Mouse (Mus musculus) CD4-positive, CD25-positive, alpha-beta regulatory T cell, adult 4 months (primary cell): ENCODE results near the gene Zfp882. TPM values are rescaled to one million over a fixed set of nuclear protein-coding genes. Genes with fewer than 3 reads are reported as not detected.
"Not testable (repeated sequence)": the region's sequence is repeated elsewhere in the genome, so short reads cannot be mapped to it uniquely, and the experiment has no call there.

Source experiments
- ATAC-seq: one replicate; pipeline ENCODE4 v1.8.0; 2017
- polyA plus RNA-seq, 2 experiments: library from polyadenylated mRNA; unstranded; fragments of 100-300 nt; shearing (Covaris generic); gene quantifications; one replicate each; pipeline ENCODE4 v1.2.1; 2017

Zfp882 gene
- polyA plus RNA-seq, result 1 to 10 TPM; 8.2 to 9.4 TPM

DNA sequence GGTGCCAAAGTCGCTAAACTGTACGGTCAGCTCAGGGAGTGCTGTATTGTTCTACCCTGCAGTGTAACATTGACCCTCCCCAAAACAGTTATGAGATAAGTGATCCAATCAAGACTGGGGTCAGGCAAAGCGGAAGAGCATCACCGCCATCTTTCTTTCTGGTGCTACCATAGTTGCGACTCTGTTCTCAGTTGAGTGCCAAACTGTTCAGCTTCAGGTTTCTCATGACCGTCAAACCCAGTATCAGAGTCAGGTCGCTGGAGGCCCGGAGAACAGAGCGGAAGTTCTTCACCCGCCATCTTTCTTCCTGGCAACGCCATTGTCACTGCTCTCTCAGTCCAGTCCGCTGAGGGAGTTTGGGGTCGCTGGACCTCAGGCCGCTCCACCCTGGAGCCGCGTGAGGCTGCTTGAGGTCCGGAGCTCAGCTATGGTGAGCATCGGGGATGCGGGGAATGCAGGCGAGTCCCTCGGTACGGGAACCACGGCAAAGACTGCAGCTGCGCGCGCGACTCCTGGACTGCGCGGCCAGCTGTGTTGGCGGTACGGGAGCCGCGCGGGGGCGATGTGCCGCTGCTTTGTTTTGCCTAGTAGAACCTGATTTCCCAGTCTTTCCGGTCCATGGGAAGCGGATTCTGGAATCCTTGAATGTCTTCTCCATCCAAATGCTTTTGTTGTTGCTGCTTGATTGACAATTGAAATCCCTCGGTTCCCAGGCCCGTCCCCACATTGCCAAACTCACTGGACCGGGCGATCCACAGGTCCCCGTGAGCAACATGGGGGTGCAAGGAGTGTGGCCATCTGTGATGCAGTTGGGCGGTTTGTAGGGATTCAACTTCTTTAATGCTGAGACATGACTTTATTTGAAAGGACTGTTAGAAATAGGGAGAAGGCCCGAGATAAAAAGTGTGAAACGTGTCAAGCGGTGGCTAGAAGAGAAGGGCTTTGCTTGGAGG lies at the start of gene Zfp882, which contains the start of gene Zfp617:
Gene Zfp882, plus strand, starts transcription at position 300 of the 953 bp plus-strand sequence.
Gene Zfp617, plus strand, starts transcription at position 327 of the 953 bp plus-strand sequence.
- ATAC-seq, result peak; percentile 93

DNA sequence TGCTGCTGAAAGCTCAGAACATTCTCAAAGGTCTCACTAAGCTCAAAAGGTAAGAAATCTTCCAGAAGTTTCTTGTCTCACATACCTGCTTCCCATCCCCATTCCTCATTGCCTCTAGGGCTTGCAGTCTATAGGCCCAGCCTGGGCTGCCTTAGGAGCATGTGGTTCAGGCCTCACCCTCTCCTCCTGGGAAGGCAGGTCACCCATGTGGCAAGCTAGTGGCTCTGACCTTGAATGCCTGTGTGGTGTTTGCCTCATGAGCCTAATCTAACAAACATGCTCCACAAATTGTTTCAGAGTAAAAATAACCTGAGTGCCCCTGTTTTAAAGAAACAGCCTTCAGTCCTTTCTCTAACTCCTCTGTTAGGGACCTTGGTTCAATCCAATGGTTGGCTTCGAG lies 46.9 kb upstream of the Zfp882 start:
- ATAC-seq, result not testable (repeated sequence)

DNA sequence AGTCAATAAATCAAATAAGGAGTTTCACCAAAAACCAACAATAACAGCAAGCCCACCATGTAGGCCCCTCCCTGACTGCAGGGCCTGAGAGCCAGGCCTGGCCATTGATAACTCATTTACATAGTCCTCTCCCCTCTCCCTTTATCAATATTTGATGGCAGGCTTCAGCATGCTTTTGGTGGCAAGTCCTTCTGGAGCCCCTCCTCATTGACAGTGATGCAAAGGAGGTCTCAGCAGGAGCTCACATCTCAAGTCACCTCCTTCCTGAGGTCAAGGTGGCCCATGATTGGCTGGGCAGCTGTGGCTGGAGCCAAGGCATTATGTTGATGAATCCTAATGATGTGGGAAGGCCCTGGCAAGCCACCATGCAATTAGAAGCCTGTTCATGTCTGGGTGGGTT lies 46.4 kb upstream of the Zfp882 start:
- not testable (repeated sequence) for ATAC-seq

DNA sequence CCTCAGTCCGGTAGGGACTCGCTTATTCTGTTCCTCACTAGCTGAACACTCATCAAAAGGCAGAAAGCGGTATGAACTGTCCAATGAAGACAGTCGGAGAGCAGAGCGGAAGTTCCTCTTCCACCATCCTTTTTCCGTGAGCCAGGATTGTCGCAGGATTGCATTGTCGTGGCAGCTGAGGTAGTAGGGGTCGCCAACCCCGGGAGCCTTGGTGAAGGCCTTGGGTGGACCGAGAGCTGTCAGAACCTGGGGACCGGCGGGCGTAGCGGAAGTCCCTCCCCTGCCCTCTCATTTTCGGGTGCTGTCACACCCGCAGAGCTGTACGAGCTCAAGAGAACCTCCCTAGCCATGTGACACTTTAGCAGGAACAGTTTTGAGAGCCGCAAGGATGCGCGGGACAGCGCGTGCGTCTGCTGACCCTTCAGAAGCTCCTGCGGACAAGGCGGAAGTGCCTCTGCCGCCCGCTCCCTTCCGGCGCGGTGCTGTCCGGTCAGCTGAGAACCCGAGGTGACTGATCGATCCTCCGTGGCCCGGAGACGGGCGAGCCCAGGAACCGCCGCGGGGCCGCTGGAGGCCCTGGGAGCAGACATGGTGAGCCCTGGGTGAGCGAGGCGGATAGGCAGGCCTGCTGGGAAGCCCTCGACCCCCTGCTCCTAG lies 26.7 kb upstream of the Zfp882 start, which contains the start of gene Zfp709:
Gene Zfp709, plus strand, starts transcription at position 402 of the 657 bp plus-strand sequence.
- peak; percentile 85 for ATAC-seq

DNA sequence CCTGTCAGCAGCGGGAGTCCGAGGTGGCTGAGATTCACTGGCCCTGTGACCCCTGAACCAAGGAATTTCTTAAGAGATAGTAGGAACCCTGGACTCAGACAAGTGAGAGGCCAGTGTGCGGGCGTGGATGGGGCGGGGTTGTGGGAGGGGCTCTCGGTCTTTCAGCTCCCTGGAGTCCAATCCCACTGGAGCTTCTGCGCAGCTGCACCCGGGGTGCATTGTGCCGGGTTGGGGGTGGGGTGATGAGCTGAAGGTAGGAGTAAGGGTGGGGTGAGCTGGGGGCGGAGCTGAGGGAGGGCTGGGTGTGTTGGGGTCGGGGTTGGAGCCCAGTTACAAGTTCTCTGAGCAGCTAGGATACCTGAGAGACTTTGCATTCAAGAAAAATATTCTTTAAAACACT lies 7.7 kb upstream of the Zfp882 start:
- not testable (repeated sequence) for ATAC-seq

DNA sequence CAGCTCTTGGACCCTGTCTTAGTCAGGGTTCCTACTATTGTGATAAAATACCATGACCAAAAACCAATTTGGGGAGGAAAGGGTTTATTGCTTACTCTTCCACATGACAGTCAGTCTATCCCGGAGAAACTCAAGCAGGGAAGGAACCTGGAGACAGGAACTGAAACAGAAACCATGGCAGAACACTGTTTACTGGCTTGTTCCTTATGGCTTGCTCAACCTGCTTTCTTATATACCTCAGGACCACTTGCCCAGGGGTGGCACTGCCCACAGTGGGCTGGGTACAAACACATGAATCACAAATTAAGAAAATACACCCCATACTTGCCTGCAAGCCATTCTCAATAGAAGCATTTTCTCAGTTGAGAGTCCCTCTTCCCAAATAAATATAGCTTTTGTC lies 5.3 kb upstream of the Zfp882 start:
- not testable (repeated sequence) for ATAC-seq

DNA sequence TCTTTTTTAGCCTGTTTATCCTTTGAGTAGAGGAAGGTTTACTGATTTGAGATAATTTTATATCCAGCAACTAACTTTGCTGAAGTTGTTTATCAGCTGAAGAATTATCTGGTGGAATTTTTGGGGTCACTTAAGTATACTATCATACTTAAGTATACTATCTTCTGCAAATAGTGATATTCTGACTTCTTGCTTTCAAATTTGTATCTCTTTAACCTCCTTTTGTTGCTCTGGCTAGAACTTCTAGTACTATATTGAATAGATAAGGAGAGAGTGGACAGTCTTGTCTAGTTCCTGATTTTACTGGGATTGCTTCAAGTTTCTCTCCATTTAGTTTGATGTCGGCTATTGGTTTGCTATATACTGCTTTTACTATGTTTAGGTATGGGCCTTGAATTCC lies 1.6 kb upstream of the Zfp882 start:
- no peak for ATAC-seq

DNA sequence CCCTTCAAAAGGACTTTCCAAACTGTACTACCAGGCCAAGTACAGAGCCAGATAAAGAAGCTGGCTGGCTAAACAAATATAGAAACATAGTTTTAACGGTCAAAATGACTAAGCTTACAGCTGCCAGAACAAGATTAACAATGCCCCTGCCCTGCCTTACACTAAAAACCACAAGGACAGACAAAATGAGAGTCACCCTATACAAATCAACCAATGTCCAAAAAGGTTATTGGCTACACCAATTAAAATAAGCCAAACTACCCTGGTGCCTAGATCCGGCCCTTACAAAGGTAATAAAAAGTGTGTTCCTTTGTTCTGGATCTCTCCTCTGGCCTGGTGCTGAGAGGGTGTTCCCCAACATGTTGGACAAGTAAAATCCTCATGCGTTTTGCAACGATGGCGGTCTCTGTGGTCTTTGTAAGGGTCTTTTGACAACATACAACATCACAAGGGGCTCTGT lies 580 bp upstream of the Zfp882 start:
- no peak for ATAC-seq

DNA sequence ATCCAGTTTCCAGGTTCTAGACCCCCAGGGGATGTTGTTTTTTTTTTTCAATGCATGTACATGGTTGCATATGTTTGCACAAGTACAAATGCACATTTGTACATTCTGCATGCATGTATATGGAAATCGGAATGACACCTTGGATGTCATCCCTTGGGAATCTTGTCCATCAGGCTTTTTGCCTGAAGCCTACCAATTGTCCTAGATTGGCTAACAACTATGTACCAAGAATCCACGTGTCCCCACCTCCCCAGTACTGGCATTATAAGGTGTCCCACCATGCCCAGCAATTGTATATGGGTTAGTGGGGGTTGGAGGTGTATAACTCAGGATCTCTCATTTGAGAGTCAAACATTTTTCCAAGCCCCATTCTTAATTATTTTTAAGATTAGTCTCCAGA lies 3.9 kb downstream of the Zfp882 start:
- no peak for ATAC-seq

DNA sequence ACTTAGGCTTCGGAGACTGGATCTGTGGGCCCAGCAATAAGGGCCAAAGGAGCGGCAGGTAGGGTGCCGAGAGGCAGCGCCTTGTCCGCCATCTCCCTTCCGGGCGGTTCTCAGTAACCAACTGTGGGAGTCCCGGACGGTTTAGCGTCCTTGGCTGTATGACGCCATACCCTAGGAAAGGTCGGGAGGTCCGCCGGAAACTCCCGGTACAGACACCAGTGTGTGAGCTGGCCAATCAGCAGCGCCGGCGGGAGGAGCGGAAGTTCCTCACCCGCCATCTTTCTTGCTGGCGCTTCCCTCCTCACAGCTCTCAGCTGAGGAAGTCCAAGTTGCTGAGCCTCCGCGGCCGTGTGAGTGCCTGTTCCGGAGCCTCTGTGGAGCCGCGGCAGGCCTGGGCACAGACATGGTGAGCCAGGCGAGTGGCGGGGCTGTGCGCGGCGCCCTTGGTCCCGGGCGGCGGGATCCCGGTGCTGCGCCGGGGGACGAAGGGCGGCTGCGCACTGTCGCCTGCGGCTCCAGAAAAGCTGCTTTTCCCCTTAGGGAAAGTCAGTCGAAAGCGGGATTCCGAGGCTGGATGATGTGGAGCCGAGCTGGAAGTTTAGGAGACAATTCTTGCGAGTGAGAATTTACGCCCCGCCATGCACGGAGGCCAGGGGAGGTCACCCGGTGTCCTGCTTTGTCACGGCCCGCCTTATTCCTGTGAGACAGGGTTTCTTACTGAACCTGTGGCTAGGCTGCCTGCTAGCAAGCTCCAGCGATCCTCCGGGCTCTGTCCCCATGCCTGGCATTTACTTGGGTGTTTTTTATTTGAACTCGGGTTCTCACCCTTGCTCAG lies 14.4 kb downstream of the Zfp882 start:
- peak; percentile 96 for ATAC-seq

DNA sequence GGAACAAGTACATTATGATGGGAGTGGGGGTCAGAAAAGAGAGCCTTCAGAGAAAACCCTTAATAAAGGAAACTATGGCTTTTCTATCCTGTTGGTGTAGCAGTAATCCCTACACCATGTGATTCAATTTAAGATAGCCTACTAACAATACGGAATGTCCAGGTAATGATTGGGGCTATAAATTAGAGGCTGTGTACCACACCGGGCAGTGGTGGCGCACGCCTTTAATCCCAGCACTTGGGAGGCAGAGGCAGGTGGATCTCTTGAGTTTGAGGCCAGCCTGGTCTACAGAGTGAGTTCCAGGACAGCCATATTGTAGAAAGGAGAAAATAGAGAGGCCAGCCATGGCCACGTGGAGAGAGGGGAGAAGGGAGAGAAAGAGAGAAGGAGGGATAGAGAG lies 17.4 kb downstream of the Zfp882 start:
- ATAC-seq, result no peak

DNA sequence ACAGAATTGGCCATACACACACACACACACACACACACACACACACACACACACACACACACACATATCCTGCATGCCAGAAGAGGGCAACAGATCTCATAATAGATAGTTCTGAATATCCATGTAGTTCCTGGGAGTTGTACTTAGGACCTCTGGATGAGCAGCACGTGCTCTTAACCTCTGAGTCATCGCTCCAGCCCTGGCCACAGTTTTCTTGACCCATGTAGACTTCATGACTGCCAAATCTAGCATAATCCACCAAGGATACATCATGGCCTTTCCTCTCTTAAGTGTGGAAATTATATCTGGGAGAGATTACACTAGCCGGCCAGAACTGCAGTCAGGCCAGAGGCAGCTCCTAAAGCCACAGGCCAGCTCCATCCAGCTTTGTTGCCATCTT lies 18.1 kb downstream of the Zfp882 start:
- ATAC-seq, result no peak

DNA sequence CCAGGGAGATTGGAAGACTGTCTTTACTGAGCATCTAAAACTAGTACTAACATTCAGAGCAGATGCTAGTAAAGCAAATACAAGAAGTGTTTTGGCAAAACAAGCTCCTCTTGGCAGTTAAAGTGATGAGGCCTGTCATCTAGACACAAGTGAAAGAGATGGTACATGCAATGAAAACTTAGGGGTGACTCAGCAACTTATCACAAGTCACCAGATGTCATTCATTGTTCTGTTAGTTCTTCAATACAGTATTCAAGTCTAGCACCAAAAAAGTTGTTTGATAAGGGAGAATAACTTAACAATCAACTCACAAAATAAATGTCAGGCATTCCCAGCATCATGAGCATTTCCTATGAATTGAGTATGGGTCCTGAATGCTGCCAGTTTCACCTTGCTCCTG lies 19.4 kb downstream of the Zfp882 start:
- ATAC-seq, result no peak

DNA sequence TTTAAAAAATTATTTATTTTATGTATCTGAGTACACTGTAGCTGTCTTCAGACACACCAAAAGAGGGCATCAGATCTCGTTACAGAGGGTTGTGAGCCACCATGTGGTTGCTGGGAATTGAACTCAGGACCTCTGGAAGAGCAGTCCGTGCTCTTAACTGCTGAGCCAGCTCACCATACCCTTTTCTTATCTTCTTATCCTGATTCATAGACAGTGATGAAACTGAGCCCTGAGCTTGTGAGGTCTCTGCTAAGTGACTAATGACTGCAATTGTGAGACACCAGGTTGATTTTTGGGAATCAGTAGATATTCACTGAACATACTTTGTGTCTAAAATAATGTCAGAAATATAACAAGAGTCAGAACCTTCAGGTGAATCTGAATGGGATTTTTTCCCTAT lies 29.6 kb downstream of the Zfp882 start:
- ATAC-seq, result not testable (repeated sequence)

DNA sequence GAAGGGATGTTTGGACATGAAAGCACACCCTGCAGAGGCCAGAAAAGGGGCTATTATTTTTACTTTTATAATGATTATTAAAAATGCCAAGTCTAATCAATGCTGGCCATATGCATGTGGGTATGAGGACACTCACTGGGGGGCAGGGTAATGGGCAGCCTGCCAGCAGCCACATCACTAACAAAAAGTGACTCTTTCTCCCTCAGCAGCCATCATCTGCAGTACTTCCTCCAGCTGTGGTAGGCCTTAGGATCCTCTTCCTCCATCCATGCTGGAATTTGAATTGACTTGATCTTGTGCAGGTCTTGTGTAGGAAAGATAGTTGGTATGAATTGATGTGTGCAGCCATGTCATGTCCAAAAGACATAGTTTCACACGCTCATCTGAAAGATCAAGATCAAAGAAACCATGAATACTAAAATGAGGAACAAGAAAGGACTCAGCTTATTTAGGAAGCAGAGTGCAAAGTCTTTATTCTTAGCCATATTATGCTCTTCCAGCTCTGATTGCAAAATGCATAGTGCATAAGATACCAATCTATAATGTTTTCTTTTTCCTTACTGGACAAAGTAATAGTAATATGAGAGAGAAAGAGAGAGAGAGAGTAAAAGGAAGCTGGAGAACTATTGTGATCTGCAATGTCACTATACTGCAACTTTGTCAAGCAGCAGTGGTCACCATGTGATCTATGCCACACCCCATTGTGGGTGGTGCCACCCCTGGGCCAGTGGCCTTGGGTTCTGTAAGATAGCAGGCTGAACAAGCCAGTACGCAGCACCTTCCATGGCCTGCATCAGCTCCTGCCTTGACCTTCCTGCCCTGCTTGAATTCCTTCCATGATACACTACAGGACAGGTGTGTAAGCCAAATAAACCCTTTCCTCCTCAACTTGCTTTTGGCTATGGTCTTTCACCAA lies 32.1 kb downstream of the Zfp882 start:
- no peak for ATAC-seq

DNA sequence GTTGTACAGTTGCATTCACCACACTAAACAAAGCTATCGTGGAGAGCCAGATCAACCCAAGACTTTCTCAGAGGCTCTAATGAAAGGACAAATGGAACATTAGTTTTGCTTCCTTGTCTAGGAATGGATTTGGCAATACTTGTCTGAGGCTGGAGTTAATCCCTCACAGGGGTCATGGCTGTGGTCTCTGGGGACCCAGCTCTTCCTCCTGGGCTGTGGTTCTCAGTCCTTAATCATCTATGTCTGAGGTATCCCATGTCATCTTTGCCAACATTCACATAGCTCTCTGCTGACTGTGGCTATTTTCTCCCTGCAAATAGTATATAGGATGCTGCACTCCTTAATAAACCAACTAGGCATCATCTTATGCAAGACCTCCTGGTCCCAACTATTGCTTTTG lies 33.4 kb downstream of the Zfp882 start:
- ATAC-seq, result no peak

DNA sequence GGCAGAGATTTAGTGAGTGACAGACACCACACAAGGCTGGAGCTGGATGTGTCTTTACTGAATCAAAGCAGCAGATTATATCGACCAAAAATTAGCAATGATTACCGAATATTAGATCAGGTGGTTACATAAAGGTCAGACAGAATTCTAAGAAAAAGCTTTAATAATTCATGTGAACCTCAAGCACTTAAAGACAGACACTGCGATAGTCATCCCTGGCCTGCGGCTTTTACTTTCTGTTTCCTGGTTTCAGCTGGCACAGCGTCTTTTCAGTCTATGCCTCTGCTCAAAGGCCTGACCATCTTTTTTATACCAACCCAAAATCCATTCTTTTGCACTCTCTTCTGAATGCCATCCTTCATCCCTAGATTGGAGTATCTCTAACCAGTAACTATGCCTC lies 40.2 kb downstream of the Zfp882 start:
- peak; percentile 34 for ATAC-seq

DNA sequence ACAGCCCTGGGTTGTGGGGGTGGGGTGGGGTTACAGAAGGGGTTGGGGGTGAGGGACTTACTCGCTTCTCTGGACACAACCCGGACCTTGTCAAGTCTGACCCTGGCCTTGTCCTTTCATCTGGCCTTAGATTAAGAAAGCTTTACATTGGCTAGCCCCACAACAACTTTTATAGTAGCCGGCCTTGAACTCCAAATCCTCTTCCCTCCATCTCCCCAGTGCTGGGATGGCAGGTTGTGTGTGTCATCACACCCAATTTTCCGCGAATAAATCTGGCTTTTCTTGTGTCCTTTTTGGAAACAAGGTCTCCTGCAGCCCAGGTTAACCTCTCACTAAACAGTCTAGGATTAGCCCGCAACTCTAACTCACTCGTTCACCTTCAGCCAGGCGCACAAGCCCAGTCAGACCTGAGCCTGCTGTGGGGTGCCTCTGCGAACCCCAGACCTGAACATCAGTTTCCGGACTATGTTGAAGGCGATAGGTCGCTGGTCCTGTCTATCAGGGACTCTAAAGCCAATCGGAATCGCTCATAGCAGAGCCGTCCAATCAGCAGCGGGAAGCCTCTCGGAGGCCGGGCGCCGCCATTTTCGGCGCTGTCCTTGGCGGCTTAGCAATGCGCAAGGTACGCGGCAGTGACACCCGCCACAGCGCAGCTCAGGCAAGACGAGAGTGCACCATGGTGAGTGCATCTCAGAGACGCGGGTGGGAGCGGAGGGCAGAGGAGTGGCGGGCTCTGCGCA lies 42.2 kb downstream of the Zfp882 start, which contains the start of gene Zfp961:
Gene Zfp961, plus strand, starts transcription at position 557 of the 740 bp plus-strand sequence.
- peak; percentile 99 for ATAC-seq

DNA sequence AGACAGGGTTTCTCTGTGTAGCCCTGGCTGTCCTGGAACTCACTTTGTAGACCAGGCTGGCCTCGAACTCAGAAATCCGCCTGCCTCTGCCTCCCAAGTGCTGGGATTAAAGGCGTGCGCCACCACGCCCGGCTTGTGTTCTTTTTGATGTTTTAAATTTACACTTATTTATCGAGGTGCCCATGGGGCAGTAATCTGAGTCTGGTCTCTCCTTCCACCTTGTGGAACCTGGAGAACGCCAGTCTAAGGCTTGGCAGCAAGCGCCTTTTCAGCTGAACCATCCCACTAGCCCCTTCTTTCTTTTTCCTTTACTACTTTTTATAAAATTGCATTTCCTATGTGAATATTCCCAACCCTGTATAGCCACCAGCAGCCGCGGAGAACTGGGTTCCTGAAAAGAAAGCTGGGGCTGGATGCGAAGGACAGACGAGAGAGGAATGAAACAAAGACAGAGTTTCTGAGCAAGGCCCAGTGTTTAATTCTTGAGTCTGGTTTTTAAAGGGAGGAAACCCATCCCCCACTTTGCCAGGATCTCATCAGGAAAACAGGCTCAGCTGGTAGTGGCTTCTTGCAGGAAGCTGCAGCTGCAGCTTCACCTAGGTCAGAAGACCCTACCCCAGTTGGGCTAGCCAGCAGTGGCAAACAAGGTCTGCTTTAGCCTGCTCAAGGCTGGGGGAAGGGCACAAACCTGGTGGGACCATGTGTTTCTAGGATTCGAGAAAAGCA lies 43.2 kb downstream of the Zfp882 start:
- no peak for ATAC-seq

DNA sequence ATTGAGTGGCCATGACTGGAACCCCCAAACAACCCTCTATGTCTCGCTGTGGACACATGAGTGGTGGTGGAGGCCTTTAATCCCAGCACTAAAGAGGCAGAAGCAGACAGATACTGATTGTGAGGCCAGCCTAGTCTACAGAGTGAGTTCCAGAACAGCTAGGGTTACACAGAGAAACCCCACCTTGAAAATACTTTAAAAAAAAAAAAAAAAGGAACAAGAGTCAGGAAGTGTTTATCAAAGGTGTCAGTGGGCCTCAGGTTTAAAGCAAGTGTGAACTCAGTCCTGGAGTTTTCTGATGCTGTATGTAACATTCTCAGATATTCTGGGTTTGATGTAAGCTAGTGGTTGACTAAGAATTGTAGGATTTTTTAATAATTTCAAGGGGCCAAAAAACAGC lies 44.1 kb downstream of the Zfp882 start:
- no peak for ATAC-seq
